Mouse (Mus musculus) hindbrain, embryonic 11.5 days (tissue): ENCODE data around the gene Zfp583. TPM values are rescaled to one million over a fixed set of nuclear protein-coding genes. Genes with fewer than 3 reads are reported as not detected.

Experiments used
- ATAC-seq: fragments of 200-750 bp; cut with Nextera tagmentation; 2 replicates; pipeline ENCODE4 v1.8.0; 2017; ENCODE audit warnings: mild to moderate bottlenecking, moderate TSS enrichment, moderate library complexity; ENCODE audit not compliant: low FRiP score
- DNase-seq: peaks from one replicate; pipeline ENCODE4 v3.0.0-alpha.2; 2015; ENCODE audit warnings: low spot score
- H3K27ac ChIP-seq: fragments of 300-500 bp; sonication (generic); 2 replicates; pipeline ENCODE4 v1.5.1; 2014; ENCODE audit warnings: mild to moderate bottlenecking, low read depth, low read length
- H3K27me3 ChIP-seq: fragments of 300-500 bp; sonication (generic); 2 replicates; pipeline ENCODE4 v1.6.1; 2014; ENCODE audit warnings: mild to moderate bottlenecking, low read length, moderate library complexity, mixed read lengths; ENCODE audit not compliant: control insufficient read depth, insufficient read depth
- H3K36me3 ChIP-seq: fragments of 300-500 bp; sonication (generic); 2 replicates; pipeline ENCODE4 v1.6.1; 2014; ENCODE audit warnings: mild to moderate bottlenecking, low read length, moderate library complexity, mixed read lengths; ENCODE audit not compliant: control insufficient read depth, insufficient read depth
- H3K4me1 ChIP-seq: fragments of 300-500 bp; sonication (generic); replicated peaks from 2 replicates; pipeline ENCODE4 v1.6.1; 2014; ENCODE audit warnings: low read length, mixed read lengths; ENCODE audit not compliant: control insufficient read depth, insufficient read depth
- H3K4me2 ChIP-seq: fragments of 300-500 bp; sonication (generic); replicated peaks from 2 replicates; pipeline ENCODE4 v1.6.1; 2014; ENCODE audit warnings: mild to moderate bottlenecking, low read depth, low read length
- H3K4me3 ChIP-seq: fragments of 300-500 bp; sonication (generic); 2 replicates; pipeline ENCODE4 v1.5.1; 2014; ENCODE audit warnings: low read depth, low read length
- H3K9ac ChIP-seq: fragments of 300-500 bp; sonication (generic); 2 replicates; pipeline ENCODE4 v1.6.1; 2014; ENCODE audit warnings: low read depth, low read length
- H3K9me3 ChIP-seq: fragments of 300-500 bp; sonication (generic); 2 replicates; pipeline ENCODE4 v1.6.1; 2016; ENCODE audit warnings: low read length; ENCODE audit not compliant: control insufficient read depth
- WGBS: fragments of 180-500 bp; shearing (Covaris S2); extraction: QIAGEN DNeasy Blood & Tissue Kit; methylation state at CpG from one replicate; pipeline ENCODE4 v1.1.7; 2014; 5-methylcytosine and 5-hydroxymethylcytosine counted together
- polyA plus RNA-seq: library from polyadenylated mRNA; unstranded; fragments of >200 nt; fragmentation: Nextera tagmentation; extraction: Ambion mirVana; gene quantifications from 2 replicates; pipeline ENCODE4 v1.2.1, GENCODE M21; 2014

Zfp583 gene
- polyA plus RNA-seq, 1 experiment from 2014 or later, result 8.5 TPM

- no peak overlapping the region for H3K9ac ChIP-seq
- peak overlapping the region; percentile 45 for H3K4me3 ChIP-seq
- peak overlapping the region; percentile 39 for H3K4me2 ChIP-seq
- DNase-seq (peak; percentile 81), ATAC-seq (no peak)
- 0% methylated on average over 1 of the region's 1 CpGs for WGBS
- H3K36me3 ChIP-seq, result no peaks in the 10 kb centered on the region
- no peak overlapping the region for H3K27ac ChIP-seq
- no peaks in the 10 kb centered on the region for H3K27me3 ChIP-seq
- 0 out of 2 replicates have a peak, but pooled peaks cover 2% of the 10 kb centered on the region for H3K4me1 ChIP-seq
- H3K9me3 ChIP-seq, result no peaks in the 10 kb centered on the region
These were observed 48.3 kb downstream of the Zfp583 start for GRCm38 (mm10) chr7:6282749-6283148.

GRCm38 (mm10) chr7:6277906-6278305, 53.2 kb downstream of the Zfp583 start:
- no peaks in the 10 kb centered on the region for H3K27me3 ChIP-seq
- H3K4me1 ChIP-seq, result no peaks in the 10 kb centered on the region
- H3K9me3 ChIP-seq, result no peaks in the 10 kb centered on the region
- H3K9ac ChIP-seq, result no peak overlapping the region
- DNase-seq, result no peak
- 68% methylated on average over 3 of the region's 3 CpGs for WGBS
- no peak overlapping the region for H3K27ac ChIP-seq
- no peaks in the 10 kb centered on the region for H3K36me3 ChIP-seq
- no peak for ATAC-seq
- no peak overlapping the region for H3K4me2 ChIP-seq
- H3K4me3 ChIP-seq, result no peak overlapping the region

- Histone ChIP-seq H3K27me3 (no peaks in the 10 kb centered on the region), H3K4me2 (no peak overlapping the region), H3K4me1 (no peaks in the 10 kb centered on the region), H3K4me3 (no peak overlapping the region), H3K27ac (no peak overlapping the region), H3K9me3 (no peaks in the 10 kb centered on the region), H3K9ac (no peak overlapping the region), H3K36me3 (no peaks in the 10 kb centered on the region)
- 67% methylated on average over 8 of the region's 8 CpGs for WGBS
- ATAC-seq (no peak), DNase-seq (peak; percentile 27)
These were observed 65.4 kb downstream of the Zfp583 start for GRCm38 (mm10) chr7:6265695-6266094.

Other genes with a start within 250 kb of the Zfp583 start
- gene Zfp787, start 175.3 kb downstream of the Zfp583 start, polyA plus RNA-seq, result 11.3 and 13.0 TPM in 2 replicates
- gene Zfp444, start 159.1 kb downstream of the Zfp583 start, polyA plus RNA-seq, result 67.9 and 73.1 TPM in 2 replicates
- gene Galp, start 134.2 kb downstream of the Zfp583 start, polyA plus RNA-seq, result not detected in 2 replicates
- not detected in 2 replicates for gene Zscan5b, start 109.0 kb downstream of the Zfp583 start, polyA plus RNA-seq
- not detected in 2 replicates for gene Epp13, start 78.6 kb downstream of the Zfp583 start, polyA plus RNA-seq
- gene Zfp667, start 44.7 kb downstream of the Zfp583 start, polyA plus RNA-seq, result 15.1 and 16.5 TPM in 2 replicates
- gene Gm3854, start 12.5 kb upstream of the Zfp583 start, polyA plus RNA-seq, result 2.5 and 3.7 TPM in 2 replicates
- gene Zfp78, start 32.0 kb upstream of the Zfp583 start, polyA plus RNA-seq, result 3.4 and 3.5 TPM in 2 replicates
- 14.2 and 15.3 TPM in 2 replicates for gene Zfp28, start 52.0 kb upstream of the Zfp583 start, polyA plus RNA-seq
- gene Smim17, start 67.4 kb upstream of the Zfp583 start, polyA plus RNA-seq, result 0.76 and 0.78 TPM in 2 replicates
- not detected in 2 replicates for gene Gm20715, start 79.0 kb upstream of the Zfp583 start, polyA plus RNA-seq
- not detected in 2 replicates for gene Olfr1344, start 107.4 kb upstream of the Zfp583 start, polyA plus RNA-seq
- 0.03 TPM in 1 of 2 replicates, not detected in the other for gene Olfr1336, start 124.9 kb upstream of the Zfp583 start, polyA plus RNA-seq
- not detected in 2 replicates for gene Olfr1346, start 135.8 kb upstream of the Zfp583 start, polyA plus RNA-seq
- gene Olfr5, start 155.7 kb upstream of the Zfp583 start, polyA plus RNA-seq, result not detected in 2 replicates
- gene Olfr1347, start 168.5 kb upstream of the Zfp583 start, polyA plus RNA-seq, result not detected in 2 replicates
- gene Olfr1348, start 177.5 kb upstream of the Zfp583 start, polyA plus RNA-seq, result not detected in 2 replicates
- gene Olfr1349, start 191.7 kb upstream of the Zfp583 start, polyA plus RNA-seq, result not detected in 2 replicates
- gene Olfr1350, start 233.6 kb upstream of the Zfp583 start, polyA plus RNA-seq, result not detected in 2 replicates